Mouse (Mus musculus) gastrocnemius, postnatal 25 days (tissue): ENCODE measurements at regions not wholly inside any gene's neighbourhood (a gene's known extent, or its start where the extent isn't known, plus 50 kb on each side); places are given as distances from the start of the nearest gene placed in this dataset.
A peak's percentile ranks its signal among the peaks of the same experiment; 100 is the strongest.
"Not testable (repeated sequence)": the region's sequence is repeated elsewhere in the genome, so short reads cannot be mapped to it uniquely, and the experiment has no call there.

Experiments used
- DNase-seq: peaks from one replicate; pipeline ENCODE4 v3.0.0; 2022

GRCm38 (mm10) chr13:5614833-5615232 is 246.4 kb upstream of the Klf6 start:
- no peak for DNase-seq

- DNase-seq, result no peak
Measured at GRCm38 (mm10) chr13:5615327-5615726, 246.0 kb upstream of the Klf6 start.

- no peak for DNase-seq
Measured at GRCm38 (mm10) chr13:5628124-5628523, 233.2 kb upstream of the Klf6 start.

GRCm38 (mm10) chr13:5634960-5635359 is 226.3 kb upstream of the Klf6 start:
- DNase-seq, result no peak

- DNase-seq, result no peak
Measured at GRCm38 (mm10) chr13:5641743-5642510, 219.4 kb upstream of the Klf6 start.

GRCm38 (mm10) chr13:5648276-5648675 is 213.0 kb upstream of the Klf6 start:
- no peak for DNase-seq

GRCm38 (mm10) chr13:5657556-5657955 is 203.7 kb upstream of the Klf6 start:
- DNase-seq, result no peak

- DNase-seq, result no peak
Measured at GRCm38 (mm10) chr13:5666235-5667007, 194.9 kb upstream of the Klf6 start.

- DNase-seq, result no peak
Measured at GRCm38 (mm10) chr13:5675668-5676067, 185.6 kb upstream of the Klf6 start.

GRCm38 (mm10) chr13:5690124-5690523 is 171.2 kb upstream of the Klf6 start:
- no peak for DNase-seq

- DNase-seq, result not testable (repeated sequence)
Measured at GRCm38 (mm10) chr13:5690680-5691079, 170.6 kb upstream of the Klf6 start.

GRCm38 (mm10) chr13:5694626-5695025 is 166.7 kb upstream of the Klf6 start:
- no peak for DNase-seq

- not testable (repeated sequence) for DNase-seq
Measured at GRCm38 (mm10) chr13:5695581-5695980, 165.7 kb upstream of the Klf6 start.

- no peak for DNase-seq
Measured at GRCm38 (mm10) chr13:5696377-5696776, 164.9 kb upstream of the Klf6 start.

- not testable (repeated sequence) for DNase-seq
Measured at GRCm38 (mm10) chr13:5697329-5697728, 164.0 kb upstream of the Klf6 start.

- DNase-seq, result no peak
Measured at GRCm38 (mm10) chr13:5702071-5702470, 159.2 kb upstream of the Klf6 start.

GRCm38 (mm10) chr13:5704991-5705390 is 156.3 kb upstream of the Klf6 start:
- no peak for DNase-seq

- DNase-seq, result no peak
Measured at GRCm38 (mm10) chr13:5711646-5712045, 149.6 kb upstream of the Klf6 start.

- peak; percentile 47 for DNase-seq
Measured at GRCm38 (mm10) chr13:5713195-5713863, 148.0 kb upstream of the Klf6 start.

- DNase-seq, result peak; percentile 57
Measured at GRCm38 (mm10) chr13:5714191-5714591, 147.1 kb upstream of the Klf6 start.

- no peak for DNase-seq
Measured at GRCm38 (mm10) chr13:5714793-5715192, 146.5 kb upstream of the Klf6 start.

GRCm38 (mm10) chr13:5716749-5717148 is 144.5 kb upstream of the Klf6 start:
- DNase-seq, result no peak

GRCm38 (mm10) chr13:5723319-5723718 is 138.0 kb upstream of the Klf6 start:
- no peak for DNase-seq
